Mouse (Mus musculus): ENCODE measurements at regions not wholly inside any gene's neighbourhood (a gene's known extent, or its start where the extent isn't known, plus 50 kb on each side); places are given as distances from the start of the nearest gene placed in this dataset.

- TF ChIP-seq NRF1 (IDR thresholded peaks at IDR 0.05; ENCODE audit: insufficient read depth, low read depth, low read length, poor library complexity, severe bottlenecking) = no peak
- TF ChIP-seq ETS1 (IDR thresholded peaks at IDR 0.05; ENCODE audit: low read depth, low read length) = no peak
- TF ChIP-seq MYC (IDR thresholded peaks at IDR 0.05; ENCODE audit: low read depth, low read length) = no peak
- no peak for TF ChIP-seq CTCF (IDR thresholded peaks at IDR 0.05 in 2 of 3, conservative IDR thresholded peaks at IDR 0.05 in 1 of 3; ENCODE audit: control insufficient read depth in 1 of 3, insufficient read depth in 1 of 3, low read depth in 2 of 3, low read length in 3 of 3, poor library complexity in 1 of 3, severe bottlenecking in 1 of 3)
- TF ChIP-seq POLR2A (IDR thresholded peaks at IDR 0.05; ENCODE audit: control insufficient read depth in 1 of 2, insufficient read depth in 1 of 2, low read depth in 1 of 2, low read length in 2 of 2, poor library complexity in 1 of 2) = no peak
- TF ChIP-seq MAFK (IDR thresholded peaks at IDR 0.05; ENCODE audit: borderline replicate concordance, low read depth, low read length) = no peak
- no peak for TF ChIP-seq KAT2A (conservative IDR thresholded peaks at IDR 0.05; ENCODE audit: low read depth, low read length)
- no peak for TF ChIP-seq EP300 (IDR thresholded peaks at IDR 0.05; ENCODE audit: low read depth in 1 of 2, low read length in 2 of 2)
- no peak for TF ChIP-seq MXI1 (IDR thresholded peaks at IDR 0.05; ENCODE audit: low read depth, low read length)
- TF ChIP-seq RAD21 (IDR thresholded peaks at IDR 0.05; ENCODE audit: low read depth, low read length) = no peak
- no peak for TF ChIP-seq GATA1 (IDR thresholded peaks at IDR 0.05; ENCODE audit: low read depth, low read length)
These were observed 239.5 kb upstream of the Tbx18 start for GRCm38 (mm10) chr9:87970586-87970985.
